Mouse (Mus musculus) WW6 (cell line): ENCODE results near the gene Setd7.
A peak's percentile ranks its signal among the peaks of the same experiment; 100 is the strongest.
"Not testable (repeated sequence)": the region's sequence is repeated elsewhere in the genome, so short reads cannot be mapped to it uniquely, and the experiment has no call there.

Experiments
- DNase-seq: peaks from one replicate; pipeline ENCODE4 v3.0.0-alpha.2; 2013; ENCODE audit warnings: low read depth, low spot score

Setd7 gene

GRCm38 (mm10) chr3:51560511-51561108 lies at the start of gene Setd7:
Gene Setd7 (minus strand): TSS chr3:51560879.
- DNase-seq: no peak

DNA sequence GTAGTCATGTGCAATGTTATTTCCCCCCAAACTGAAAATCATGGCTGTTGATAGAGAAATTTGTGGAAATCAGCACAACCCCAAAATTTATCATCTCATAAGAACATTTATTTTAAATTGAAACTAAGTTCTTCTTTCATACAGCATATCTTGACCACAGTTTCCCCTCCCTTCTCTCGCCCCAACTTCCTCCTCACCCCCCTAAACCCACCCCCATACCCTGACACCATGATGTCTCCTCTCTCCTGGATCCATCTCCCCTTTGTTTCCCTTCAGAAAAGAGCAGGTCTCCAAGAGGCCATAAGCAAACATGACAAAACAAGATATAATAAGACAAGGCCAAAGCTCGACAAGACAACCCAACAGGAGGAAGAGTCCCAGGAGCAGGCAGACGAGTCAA lies 43.8 kb upstream of the Setd7 start:
- DNase-seq: no peak

DNA sequence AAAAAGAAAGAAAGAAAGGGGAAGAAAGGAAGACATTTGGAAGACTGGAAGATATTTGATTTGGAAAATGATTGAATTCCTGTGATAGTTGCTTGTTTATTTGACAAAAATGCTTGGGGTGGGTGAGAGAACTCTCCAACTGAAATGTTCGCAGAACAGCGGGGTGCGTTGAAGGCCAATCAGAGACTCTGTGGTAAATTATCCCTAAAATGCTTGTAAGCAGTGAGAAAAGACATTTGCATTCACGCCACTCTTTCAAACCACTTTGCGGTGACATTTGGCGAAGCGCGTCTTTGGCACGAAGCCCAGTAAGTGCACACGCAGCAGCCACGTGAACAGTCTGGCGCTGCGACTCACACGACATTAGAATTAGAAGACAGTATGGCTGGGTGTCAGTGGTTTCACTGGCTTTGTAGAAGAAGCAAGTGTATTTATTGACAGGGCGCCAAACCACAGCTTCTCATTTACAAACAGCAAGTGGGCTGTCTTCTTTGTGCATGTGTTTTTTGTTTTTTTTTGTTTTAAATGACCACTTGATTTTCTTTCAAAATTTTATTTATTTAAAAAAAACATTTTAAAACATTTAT lies 43.1 kb upstream of the Setd7 start:
- no peak for DNase-seq

DNA sequence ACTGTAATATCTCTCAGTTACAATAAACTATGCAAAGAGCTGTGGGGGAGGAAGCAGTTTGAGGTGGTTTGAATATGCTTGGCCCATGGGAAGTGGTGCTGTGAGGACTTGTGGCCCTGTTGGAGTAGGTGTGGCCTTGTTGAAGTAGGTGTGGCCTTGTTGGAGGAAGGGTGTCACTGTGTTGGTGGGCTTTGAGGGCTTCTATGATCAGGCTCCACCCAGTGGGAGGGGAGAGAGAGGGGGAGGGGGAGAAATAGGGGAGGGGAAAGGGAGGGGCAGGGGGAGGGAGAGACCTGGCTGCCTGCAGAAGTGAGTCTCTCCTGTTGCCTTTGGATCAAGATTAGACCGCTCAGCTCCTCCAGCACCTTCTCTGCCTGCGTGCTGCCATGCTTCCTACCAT lies 40.8 kb upstream of the Setd7 start:
- peak; percentile 33 for DNase-seq

- no peak for DNase-seq
Observed at GRCm38 (mm10) chr3:51600728-51601127, 40.0 kb upstream of the Setd7 start.

- DNase-seq: peak; percentile 73
Observed at GRCm38 (mm10) chr3:51599057-51599630, 38.5 kb upstream of the Setd7 start.

DNA sequence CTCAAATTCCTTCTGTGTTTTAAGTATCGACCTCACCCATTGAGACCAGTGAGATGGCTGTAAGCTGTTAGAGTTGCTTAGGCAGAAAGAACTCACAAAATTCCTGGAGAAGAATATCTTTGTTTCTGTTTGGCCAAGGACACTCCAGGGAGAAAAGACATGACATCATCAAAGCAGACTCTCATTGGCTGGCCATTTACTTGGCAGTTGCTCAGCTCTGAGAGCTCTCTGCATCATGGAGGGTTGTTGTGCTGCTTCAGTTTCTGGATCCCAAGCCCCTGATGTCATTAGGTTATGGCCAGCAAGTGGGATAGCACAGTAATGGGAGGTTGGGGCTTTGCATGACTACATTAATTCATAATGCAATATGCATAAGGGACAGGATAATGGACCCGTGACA lies 35.9 kb upstream of the Setd7 start:
- DNase-seq: no peak

- no peak for DNase-seq
Observed at GRCm38 (mm10) chr3:51593506-51593905, 32.8 kb upstream of the Setd7 start.

- DNase-seq: no peak
Observed at GRCm38 (mm10) chr3:51591591-51591990, 30.9 kb upstream of the Setd7 start.

DNA sequence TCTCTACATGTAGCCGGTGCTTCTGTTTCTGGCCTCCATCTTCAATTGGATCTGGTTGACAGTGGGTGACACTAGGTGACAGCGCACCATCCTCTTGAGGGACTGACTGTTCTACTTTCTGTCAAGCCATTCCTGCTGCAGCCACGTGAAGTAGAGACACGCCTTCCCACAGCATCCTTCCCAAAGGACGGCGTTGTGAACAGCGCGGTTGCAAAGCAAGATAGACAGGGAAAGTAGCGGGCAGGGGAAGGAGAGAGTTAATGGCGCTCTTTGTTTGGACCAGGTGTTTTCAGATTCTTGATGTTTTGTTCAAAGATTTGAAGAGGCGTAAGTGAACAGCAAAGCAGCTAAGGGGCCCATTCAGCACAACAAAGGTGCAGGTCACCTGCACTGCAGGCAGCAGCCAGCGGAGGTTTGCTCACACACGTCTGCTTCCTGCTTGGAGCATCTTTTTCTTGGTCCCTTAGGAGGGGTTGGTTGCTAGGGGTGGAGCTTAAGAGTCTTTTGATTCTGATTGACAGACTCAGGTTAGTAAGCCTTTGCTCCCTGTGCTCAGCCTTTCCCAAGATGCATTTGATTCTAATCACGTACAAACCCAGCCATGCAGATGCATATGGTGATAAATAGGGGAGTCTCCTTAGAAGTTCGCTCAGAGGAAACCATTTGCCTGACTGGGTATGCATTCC lies 29.7 kb upstream of the Setd7 start:
- DNase-seq: no peak

GRCm38 (mm10) chr3:51587697-51588262 lies 27.1 kb upstream of the Setd7 start:
- no peak for DNase-seq

- no peak for DNase-seq
Observed at GRCm38 (mm10) chr3:51583574-51584391, 23.1 kb upstream of the Setd7 start.

DNA sequence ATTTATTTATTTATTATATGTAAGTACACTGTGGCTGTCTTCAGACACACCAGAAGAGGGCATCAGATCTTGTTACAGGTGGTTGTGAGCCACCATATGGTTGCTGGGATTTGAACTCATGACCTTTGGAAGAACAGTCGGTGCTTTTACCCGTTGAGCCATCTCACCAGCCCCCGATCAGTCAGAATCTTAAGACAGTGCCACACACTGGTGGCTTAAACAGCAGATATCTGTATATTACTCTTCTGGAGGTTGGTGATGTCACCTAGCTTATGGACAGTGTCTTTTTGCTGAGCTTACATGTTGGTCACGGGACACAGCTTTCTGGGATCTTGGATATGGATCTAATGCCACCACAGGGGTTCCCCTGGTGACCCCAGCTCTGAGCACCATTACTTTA lies 18.6 kb upstream of the Setd7 start:
- not testable (repeated sequence) for DNase-seq

DNA sequence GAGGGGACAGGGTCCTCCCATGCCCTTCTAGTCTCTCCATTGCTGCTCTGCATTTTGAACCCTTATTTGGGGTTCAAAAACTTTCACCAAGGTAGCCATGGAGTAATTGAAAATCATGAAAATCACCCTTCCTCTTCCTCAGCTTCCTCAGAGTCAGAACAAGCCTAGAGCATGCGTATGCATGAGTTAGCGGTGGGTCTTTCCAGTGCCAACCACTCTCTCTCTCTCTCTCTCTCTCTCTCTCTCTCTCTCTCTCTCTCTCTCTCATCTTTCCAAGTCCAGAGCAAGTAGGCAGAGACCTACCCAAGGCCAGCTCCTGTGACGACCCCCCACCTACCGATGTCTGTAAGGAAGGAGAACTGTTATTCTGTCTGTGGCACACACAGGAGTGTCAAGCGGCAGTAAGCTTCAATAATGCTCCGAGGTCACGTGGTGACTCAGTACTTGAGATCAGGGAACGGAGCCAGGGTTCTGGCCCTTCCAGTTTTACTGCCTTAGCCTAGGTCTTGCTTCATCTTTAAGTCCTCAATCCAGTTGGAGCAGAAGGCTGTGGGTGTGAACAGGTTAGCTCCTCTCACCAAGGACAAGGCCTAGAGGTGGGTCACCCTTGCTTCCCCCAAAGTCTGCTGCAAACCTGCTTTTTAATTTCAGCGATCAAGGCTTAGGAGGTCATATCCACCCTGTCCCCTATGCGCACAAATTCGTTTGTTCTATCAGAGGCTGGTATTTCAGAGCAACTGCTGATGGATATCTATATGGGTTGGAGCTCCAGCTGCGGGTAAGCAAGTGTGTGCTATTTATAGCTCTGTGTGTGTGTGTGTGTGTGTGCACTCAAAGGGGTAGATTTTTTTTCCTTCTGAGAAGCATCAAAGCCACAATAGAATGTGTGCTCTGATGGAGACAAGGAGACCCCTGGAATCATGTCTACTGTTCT lies 17.4 kb upstream of the Setd7 start:
- DNase-seq: no peak

DNA sequence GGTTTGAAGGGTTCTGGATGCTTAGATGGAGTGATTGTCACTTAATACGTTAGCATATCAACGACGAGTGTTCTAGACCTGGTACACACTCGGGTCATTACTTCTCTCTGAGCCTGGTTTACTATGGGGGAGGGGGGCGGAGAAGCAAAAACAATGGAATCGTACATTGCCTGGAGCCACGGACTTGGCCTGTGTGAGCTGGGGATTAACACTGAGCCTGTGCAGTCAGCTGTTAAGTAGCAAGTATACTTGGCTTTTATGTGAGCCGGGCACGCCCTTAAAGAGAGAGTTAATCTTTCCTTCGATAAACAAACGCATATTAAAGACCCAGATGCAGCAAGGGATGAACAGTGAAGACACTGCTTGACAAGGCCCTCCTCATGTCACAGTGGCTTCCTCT lies 16.7 kb upstream of the Setd7 start:
- no peak for DNase-seq

DNA sequence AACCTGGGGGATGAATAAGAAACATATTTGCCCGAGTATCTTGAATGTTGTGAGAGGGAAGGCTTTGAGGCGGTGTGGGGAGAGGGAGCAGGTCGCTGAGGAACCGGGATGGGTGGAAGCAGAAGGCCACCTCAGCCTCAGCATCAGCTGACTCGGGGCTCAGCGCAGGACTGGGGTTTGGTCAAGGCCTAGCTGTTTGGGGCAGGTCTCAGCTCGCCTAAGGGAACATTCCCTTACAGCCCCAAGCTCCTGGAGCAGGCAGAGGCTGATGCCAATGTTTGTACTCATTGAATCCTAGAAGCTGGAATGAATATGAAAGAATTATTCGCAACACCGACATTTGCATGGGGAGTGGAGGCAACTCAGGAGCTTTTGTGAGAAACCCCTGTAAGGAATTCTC lies 13.2 kb upstream of the Setd7 start:
- no peak for DNase-seq

DNA sequence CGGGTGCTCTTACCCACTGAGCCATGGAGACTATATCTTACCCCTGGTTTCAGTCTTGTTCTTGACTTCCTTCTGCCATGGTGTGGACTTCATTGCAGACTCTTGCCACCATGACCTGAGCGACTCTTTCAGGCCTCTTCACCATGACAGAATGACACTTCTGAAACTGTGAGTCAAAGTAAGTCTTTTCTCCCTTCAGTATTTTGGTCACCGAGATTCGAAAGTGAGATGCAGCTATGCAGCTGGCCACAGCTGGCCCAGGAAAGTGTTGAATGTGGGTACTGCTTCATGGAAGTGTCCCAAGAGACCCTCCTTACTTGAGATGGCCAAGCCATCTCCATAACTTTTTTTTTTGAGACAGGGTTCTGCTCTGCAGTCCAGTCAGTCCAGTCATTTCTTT lies 9.5 kb upstream of the Setd7 start:
- DNase-seq: no peak

DNA sequence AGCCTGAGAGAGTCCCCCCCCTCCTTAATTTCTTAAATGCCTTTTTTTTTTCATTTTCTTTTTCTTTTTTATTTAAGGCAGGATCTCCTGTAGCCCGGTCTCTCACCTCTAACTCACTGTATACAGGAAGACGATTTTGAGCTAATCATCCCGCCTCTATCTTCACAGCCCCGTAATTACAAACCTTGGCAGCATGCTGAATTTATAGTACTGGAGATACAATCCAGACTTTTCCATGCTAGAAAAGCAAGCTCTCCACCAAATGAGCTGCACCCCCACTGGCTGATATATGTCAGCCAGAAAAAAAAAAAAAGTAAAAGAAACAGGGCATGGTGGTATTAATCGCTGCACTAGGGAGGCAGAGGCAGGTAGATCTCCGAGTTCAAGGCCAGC lies 1.3 kb upstream of the Setd7 start:
- no peak for DNase-seq

GRCm38 (mm10) chr3:51561109-51561992 lies 672 bp upstream of the Setd7 start:
- no peak for DNase-seq
